11 mouse cellular contexts compared by ENCODE assay signal in genomic region chr11:98770096-98770975, GRCm38 (mm10). TPM values are rescaled to one million over a fixed set of nuclear protein-coding genes. Genes with fewer than 3 reads are reported as not detected.
DNase-seq lines count a peak whose midpoint lies in the region; ATAC-seq lines count a peak whose summit lies in the region.
"Had no signal": no experiment of that assay in that cellular context is flagged by ENCODE, and none has a peak within 500 bp of the region (broad histone marks: within the 10 kb centered on the region; RNA-seq: fewer than 3 reads in every experiment).

No protein-coding gene starts in this region.

- H3K4me1 ChIP-seq in kidney, embryonic 15.5 days: peaks cover 76% of the 10 kb centered on the region
- H3K4me1 ChIP-seq in neural tube, embryonic 15.5 days: peaks cover 74% of the 10 kb centered on the region

- no peak for ATAC-seq in kidney, embryonic 15.5 days (replicated peaks; ENCODE audit: low FRiP score)
- ATAC-seq in neural tube, embryonic 15.5 days (ENCODE audit: low FRiP score): no peak
- no peak for ATAC-seq in activated CD4-positive, CD25-positive, alpha-beta regulatory T cell, adult 4 months
- ATAC-seq: intestine, postnatal 0 days had no signal

- no peak overlapping the region for H3K4me3 ChIP-seq in kidney, embryonic 15.5 days (replicated peaks)
- H3K4me3 ChIP-seq in neural tube, embryonic 15.5 days (replicated peaks): no peak overlapping the region
- H3K4me3 ChIP-seq: embryonic facial prominence, embryonic 15.5 days; myocyte had no signal

- no peak overlapping the region for H3K27ac ChIP-seq in kidney, embryonic 15.5 days
- no peak overlapping the region for H3K27ac ChIP-seq in neural tube, embryonic 15.5 days (replicated peaks)
- H3K27ac ChIP-seq: embryonic facial prominence, embryonic 15.5 days had no signal

- intact Hi-C loops in left cerebral cortex, postnatal 36 days (cut with DNase I): no loop called here

- WGBS in kidney, embryonic 15.5 days: 90% methylated on average over 26 of the region's 26 CpGs
- WGBS in neural tube, embryonic 15.5 days: 92% methylated on average over 26 of the region's 26 CpGs

- peak; percentile 42 to 70 for DNase-seq in adrenal gland, adult (ENCODE audit: inconsistent age in 2 of 2, low spot score in 1 of 2)
- no peak for DNase-seq in adrenal gland, adult 2 months
- DNase-seq in kidney, adult 9 months: peak; percentile 52
- DNase-seq in heart, adult 8-10 months (ENCODE audit: low spot score): peak; percentile 33
- peak; percentile 80 to 83 for DNase-seq in left cerebral cortex, postnatal 36 days (ENCODE audit: low spot score in 2 of 2)

- H3K9ac ChIP-seq in kidney, embryonic 15.5 days: no peak overlapping the region
- H3K9ac ChIP-seq in neural tube, embryonic 15.5 days (replicated peaks): no peak overlapping the region
- H3K9ac ChIP-seq: embryonic facial prominence, embryonic 15.5 days had no signal

- no peaks in the 10 kb centered on the region for H3K9me3 ChIP-seq in kidney, embryonic 15.5 days (replicated peaks)
- H3K9me3 ChIP-seq in neural tube, embryonic 15.5 days (replicated peaks): no peaks in the 10 kb centered on the region
- H3K9me3 ChIP-seq: embryonic facial prominence, embryonic 15.5 days had no signal

- H3K36me3 ChIP-seq in kidney, embryonic 15.5 days: peaks cover 22% of the 10 kb centered on the region
- H3K36me3 ChIP-seq in neural tube, embryonic 15.5 days: peaks cover 29% of the 10 kb centered on the region

- H3K4me2 ChIP-seq in kidney, embryonic 15.5 days: no peak overlapping the region
- no peak overlapping the region for H3K4me2 ChIP-seq in neural tube, embryonic 15.5 days
- H3K4me2 ChIP-seq: embryonic facial prominence, embryonic 15.5 days had no signal

- H3K27me3 ChIP-seq in kidney, embryonic 15.5 days: no peaks in the 10 kb centered on the region
- no peaks in the 10 kb centered on the region for H3K27me3 ChIP-seq in neural tube, embryonic 15.5 days (replicated peaks)
- H3K27me3 ChIP-seq: embryonic facial prominence, embryonic 15.5 days had no signal

RNA-seq across cellular contexts. Expression of gene Nr1d1, which starts 4.8 kb away (rescaled TPM):
- total RNA-seq in adrenal gland, adult 2 months (2021): 100 to 1,000 TPM; 135 to 155 TPM
- 404 and 577 TPM in 2 replicates for polyA plus RNA-seq in adrenal gland, adult 2 months (2012; rRNA removed)
- 2.0 and 2.3 TPM in 2 replicates for polyA plus RNA-seq in kidney, embryonic 15.5 days (2015; fragmentation: Nextera tagmentation; extraction: Ambion mirVana)
- total RNA-seq in heart, adult 8-10 months (2022): 100 to 1,000 TPM in 2 of 4 experiments, 10 to 100 TPM in 2; 81.4 to 121 (median 101) TPM
- total RNA-seq in left cerebral cortex, postnatal 36 days (2021): 100 to 1,000 TPM; 117 to 141 TPM
- polyA plus RNA-seq in neural tube, embryonic 15.5 days (2015; fragmentation: Nextera tagmentation; extraction: Ambion mirVana): 3.8 and 4.0 TPM in 2 replicates
- polyA plus RNA-seq in activated CD4-positive, CD25-positive, alpha-beta regulatory T cell, adult 4 months (2017; shearing (Covaris generic)): 1 to 10 TPM; 2.9 to 5.4 TPM

RNA-seq across cellular contexts. Expression of gene Msl1, which starts 25.0 kb away (rescaled TPM):
- 10 to 100 TPM; 80.9 to 98.0 TPM for total RNA-seq in adrenal gland, adult 2 months (2021)
- polyA plus RNA-seq in adrenal gland, adult 2 months (2012; rRNA removed): 63.2 and 65.0 TPM in 2 replicates
- 25.1 and 25.8 TPM in 2 replicates for polyA plus RNA-seq in kidney, embryonic 15.5 days (2015; fragmentation: Nextera tagmentation; extraction: Ambion mirVana)
- 10 to 100 TPM; 72.1 to 84.3 (median 78.7) TPM for total RNA-seq in heart, adult 8-10 months (2022)
- total RNA-seq in left cerebral cortex, postnatal 36 days (2021): 100 to 1,000 TPM; 169 to 193 TPM
- polyA plus RNA-seq in neural tube, embryonic 15.5 days (2015; fragmentation: Nextera tagmentation; extraction: Ambion mirVana): 27.5 and 30.1 TPM in 2 replicates
- 10 to 100 TPM; 19.9 to 22.0 TPM for polyA plus RNA-seq in activated CD4-positive, CD25-positive, alpha-beta regulatory T cell, adult 4 months (2017; shearing (Covaris generic))

RNA-seq across cellular contexts. Expression of gene Thra, which starts 29.9 kb away (rescaled TPM):
- total RNA-seq in adrenal gland, adult 2 months (2021): 10 to 100 TPM; 84.6 to 86.1 TPM
- 105 and 132 TPM in 2 replicates for polyA plus RNA-seq in adrenal gland, adult 2 months (2012; rRNA removed)
- polyA plus RNA-seq in kidney, embryonic 15.5 days (2015; fragmentation: Nextera tagmentation; extraction: Ambion mirVana): 21.7 and 26.9 TPM in 2 replicates
- 10 to 100 TPM; 92.5 to 98.4 (median 95.1) TPM for total RNA-seq in heart, adult 8-10 months (2022)
- 100 to 1,000 TPM; 718 to 779 TPM for total RNA-seq in left cerebral cortex, postnatal 36 days (2021)
- 104 and 125 TPM in 2 replicates for polyA plus RNA-seq in neural tube, embryonic 15.5 days (2015; fragmentation: Nextera tagmentation; extraction: Ambion mirVana)
- 1 to 10 TPM; 1.4 to 3.5 TPM for polyA plus RNA-seq in activated CD4-positive, CD25-positive, alpha-beta regulatory T cell, adult 4 months (2017; shearing (Covaris generic))

RNA-seq across cellular contexts. Expression of gene Casc3, which starts 34.4 kb away (rescaled TPM):
- 10 to 100 TPM; 30.0 to 32.3 TPM for total RNA-seq in adrenal gland, adult 2 months (2021)
- polyA plus RNA-seq in adrenal gland, adult 2 months (2012; rRNA removed): 27.9 and 30.2 TPM in 2 replicates
- 40.6 and 40.8 TPM in 2 replicates for polyA plus RNA-seq in kidney, embryonic 15.5 days (2015; fragmentation: Nextera tagmentation; extraction: Ambion mirVana)
- 10 to 100 TPM; 16.0 to 20.9 (median 17.8) TPM for total RNA-seq in heart, adult 8-10 months (2022)
- 10 to 100 TPM; 46.7 to 63.5 TPM for total RNA-seq in left cerebral cortex, postnatal 36 days (2021)
- 44.3 and 46.8 TPM in 2 replicates for polyA plus RNA-seq in neural tube, embryonic 15.5 days (2015; fragmentation: Nextera tagmentation; extraction: Ambion mirVana)
- 10 to 100 TPM; 10.6 to 11.2 TPM for polyA plus RNA-seq in activated CD4-positive, CD25-positive, alpha-beta regulatory T cell, adult 4 months (2017; shearing (Covaris generic))

RNA-seq across cellular contexts. Expression of gene Med24, which starts 41.1 kb away (rescaled TPM):
- total RNA-seq in adrenal gland, adult 2 months (2021): 10 to 100 TPM; 45.3 to 55.1 TPM
- 74.3 and 99.6 TPM in 2 replicates for polyA plus RNA-seq in adrenal gland, adult 2 months (2012; rRNA removed)
- 58.2 and 64.7 TPM in 2 replicates for polyA plus RNA-seq in kidney, embryonic 15.5 days (2015; fragmentation: Nextera tagmentation; extraction: Ambion mirVana)
- 10 to 100 TPM; 44.4 to 49.9 (median 46.8) TPM for total RNA-seq in heart, adult 8-10 months (2022)
- 100 to 1,000 TPM; 123 to 133 TPM for total RNA-seq in left cerebral cortex, postnatal 36 days (2021)
- polyA plus RNA-seq in neural tube, embryonic 15.5 days (2015; fragmentation: Nextera tagmentation; extraction: Ambion mirVana): 59.6 and 60.9 TPM in 2 replicates
- 10 to 100 TPM; 19.1 to 27.9 TPM for polyA plus RNA-seq in activated CD4-positive, CD25-positive, alpha-beta regulatory T cell, adult 4 months (2017; shearing (Covaris generic))

Comparison
In these comparisons a context has a peak if more than half of its experiments do, and no peak if none do; other contexts are left out.
1. RNA of gene Nr1d1, which starts 4.8 kb away (polyA plus RNA-seq): 404 to 577 TPM in adrenal gland, adult 2 months; 2.9 to 5.4 TPM in activated CD4-positive, CD25-positive, alpha-beta regulatory T cell, adult 4 months, 3.8 to 4.0 TPM in neural tube, embryonic 15.5 days and 2.0 to 2.3 TPM in kidney, embryonic 15.5 days; every median in the first group is over 10 times any median in the second.